Mouse (Mus musculus): ENCODE measurements around the gene Magi2.
"Not testable (repeated sequence)": the region's sequence is repeated elsewhere in the genome, so short reads cannot be mapped to it uniquely, and the experiment has no call there.

Gene Magi2

DNA sequence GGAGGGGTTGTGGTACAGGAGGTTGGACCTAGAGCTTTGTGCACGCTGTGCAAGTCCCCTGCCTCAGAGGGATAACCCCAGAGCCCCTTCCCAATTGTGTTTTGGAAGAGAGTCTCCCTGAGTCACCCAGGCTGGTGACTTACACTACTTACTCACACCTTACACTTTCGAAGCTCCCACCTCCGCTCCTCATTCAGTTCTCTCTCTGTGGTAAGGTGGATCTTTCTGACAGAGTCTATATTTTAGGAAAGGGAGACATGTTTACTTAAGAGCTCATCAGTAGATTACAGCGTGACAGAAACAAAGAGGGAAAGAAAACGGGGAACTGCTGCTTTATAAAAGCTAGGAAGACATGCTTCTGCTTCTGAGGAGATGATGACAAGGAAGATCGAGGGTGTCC is 1457.3 kb downstream of the Magi2 start:
- no peak for DNase-seq (ENCODE audit: low read depth in 2 of 2, low spot score in 2 of 2)

DNA sequence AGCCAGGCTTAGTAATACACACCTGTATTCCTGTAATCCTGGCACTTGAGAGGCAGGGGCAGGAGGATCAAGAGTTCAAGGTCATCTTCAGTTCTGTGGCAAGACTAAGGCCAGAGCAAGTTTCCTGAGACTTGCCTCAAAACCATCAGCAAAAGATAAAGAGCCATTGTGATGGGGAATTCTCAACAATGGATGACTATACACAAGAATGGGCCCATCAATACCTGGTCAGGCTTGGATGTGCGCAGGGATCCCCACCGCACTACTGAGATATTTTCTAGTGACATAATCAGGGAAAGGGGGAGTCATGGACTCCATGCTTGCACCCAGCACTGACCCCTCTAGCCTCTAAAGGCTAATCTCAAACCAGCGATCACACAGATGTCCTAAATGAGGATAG is 1465.4 kb downstream of the Magi2 start:
- DNase-seq (ENCODE audit: low read depth in 2 of 2, low spot score in 2 of 2): no peak

DNA sequence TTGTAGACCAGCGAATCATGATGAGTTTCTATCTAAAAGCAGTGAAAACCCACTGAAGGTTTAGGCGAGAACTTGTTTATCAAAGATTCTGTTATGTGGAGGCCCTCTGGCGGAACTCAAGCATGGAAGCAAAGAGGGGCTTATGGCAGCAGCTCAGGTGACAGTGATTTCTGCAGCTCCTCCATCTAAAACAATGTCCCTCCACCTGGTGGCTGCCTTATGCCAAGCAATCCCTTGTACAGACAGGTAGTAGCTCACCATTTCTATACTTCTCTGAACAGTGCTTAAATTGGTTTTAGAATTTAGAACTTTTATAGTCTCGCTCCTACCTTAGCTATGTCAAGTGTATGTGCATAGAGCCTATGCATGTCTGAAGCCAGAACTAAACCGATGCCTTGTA is 1472.3 kb downstream of the Magi2 start:
- no peak for DNase-seq (ENCODE audit: low read depth in 2 of 2, low spot score in 2 of 2)

- peak; percentile 60 to 73 for DNase-seq (ENCODE audit: low read depth in 2 of 2, low spot score in 2 of 2)
Observed at GRCm38 (mm10) chr5:20701483-20702421, 1474.9 kb downstream of the Magi2 start.

- DNase-seq (ENCODE audit: low read depth in 2 of 2, low spot score in 2 of 2): peak; percentile 7 to 19
Observed at GRCm38 (mm10) chr5:20702480-20703303, 1475.9 kb downstream of the Magi2 start.

GRCm38 (mm10) chr5:20703304-20703700 is 1476.5 kb downstream of the Magi2 start:
- no peak for DNase-seq (ENCODE audit: low read depth in 2 of 2, low spot score in 2 of 2)

- DNase-seq (ENCODE audit: low read depth in 2 of 2, low spot score in 2 of 2): no peak
Observed at GRCm38 (mm10) chr5:20703971-20704575, 1477.2 kb downstream of the Magi2 start.

DNA sequence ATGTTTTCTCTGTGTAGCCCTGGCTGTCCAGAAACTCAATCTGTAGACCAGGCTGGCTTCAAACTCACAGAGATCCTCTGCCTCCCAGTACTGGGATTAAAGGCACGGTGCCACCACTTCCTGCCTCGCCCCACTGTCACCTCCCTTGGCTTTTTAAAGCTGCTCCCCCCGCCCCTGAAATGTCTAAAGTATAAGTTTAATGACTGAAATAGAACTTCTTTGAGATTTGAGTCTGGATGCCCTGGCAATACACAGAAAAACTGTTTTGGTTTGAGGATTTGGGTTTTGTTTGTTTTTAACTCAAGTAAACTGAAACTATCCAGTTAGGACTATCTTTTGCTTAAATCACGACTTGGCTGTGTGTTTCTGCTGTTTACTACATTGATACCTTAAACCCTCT is 1478.0 kb downstream of the Magi2 start:
- no peak for DNase-seq (ENCODE audit: low read depth in 2 of 2, low spot score in 2 of 2)

- DNase-seq (ENCODE audit: low read depth in 2 of 2, low spot score in 2 of 2): not testable (repeated sequence)
Observed at GRCm38 (mm10) chr5:20706322-20707282, 1479.8 kb downstream of the Magi2 start.

DNA sequence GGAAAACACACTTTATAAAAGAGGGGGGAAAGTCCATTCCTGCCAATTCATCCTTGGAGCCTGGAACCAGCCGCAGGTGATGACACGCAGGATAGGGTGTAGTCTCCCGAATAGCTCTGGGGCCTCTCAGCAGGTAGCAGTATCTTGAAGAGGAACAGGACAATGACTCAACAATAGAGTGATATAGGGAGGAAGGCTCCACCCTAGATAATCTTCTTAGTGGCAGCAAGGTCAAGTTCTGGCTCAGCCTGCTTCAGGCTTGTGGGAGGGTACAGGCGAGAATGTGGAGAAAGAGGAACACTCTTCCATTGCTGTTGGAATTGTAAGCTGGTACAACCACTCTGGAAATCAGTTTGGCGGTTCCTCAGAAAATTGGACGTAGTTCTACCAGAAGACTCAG is 1484.0 kb downstream of the Magi2 start:
- DNase-seq (ENCODE audit: low read depth in 2 of 2, low spot score in 2 of 2): not testable (repeated sequence)

DNA sequence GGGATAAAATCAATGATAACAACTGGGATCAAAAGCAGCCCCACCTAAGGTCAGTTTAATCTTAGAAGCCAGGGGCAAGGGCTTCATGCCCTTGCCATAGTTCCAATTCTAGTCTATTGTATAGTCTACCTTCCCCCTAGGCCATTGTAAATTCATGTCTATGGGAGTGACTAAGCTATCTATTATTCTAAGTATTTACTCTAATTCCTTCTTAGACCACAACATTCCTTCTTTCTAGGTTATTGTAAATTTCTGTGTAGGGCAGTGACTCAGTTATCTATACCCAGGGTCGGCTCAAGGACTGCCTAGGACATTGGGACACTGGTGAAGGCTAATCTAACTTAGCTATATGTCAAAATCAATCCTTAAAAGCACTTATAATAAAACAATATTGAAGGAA is 1487.8 kb downstream of the Magi2 start:
- DNase-seq (ENCODE audit: low read depth in 2 of 2, low spot score in 2 of 2): not testable (repeated sequence)

- DNase-seq (ENCODE audit: low read depth in 2 of 2, low spot score in 2 of 2): not testable (repeated sequence)
Observed at GRCm38 (mm10) chr5:20715980-20716379, 1489.1 kb downstream of the Magi2 start.

- DNase-seq (ENCODE audit: low read depth in 2 of 2, low spot score in 2 of 2): no peak
Observed at GRCm38 (mm10) chr5:20720201-20720900, 1493.5 kb downstream of the Magi2 start.

DNA sequence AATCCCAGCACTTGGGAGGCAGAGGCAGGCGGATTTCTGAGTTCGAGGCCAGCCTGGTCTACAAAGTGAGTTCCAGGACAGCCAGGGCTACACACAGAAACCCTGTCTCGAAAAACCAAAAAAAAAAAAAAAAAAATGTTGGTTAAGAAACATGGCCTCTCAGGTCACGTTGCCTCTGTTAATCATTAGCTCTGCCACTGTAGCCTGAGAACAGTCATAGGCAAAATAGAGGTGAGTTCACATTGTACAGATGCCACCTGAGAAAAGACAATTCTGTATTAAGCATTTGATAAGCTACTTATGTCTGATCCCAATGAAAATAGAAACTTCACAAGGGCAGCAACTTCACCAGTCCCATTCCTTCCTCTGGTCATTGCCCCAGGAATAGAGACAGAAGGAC is 1496.4 kb downstream of the Magi2 start:
- not testable (repeated sequence) for DNase-seq (ENCODE audit: low read depth in 2 of 2, low spot score in 2 of 2)

- DNase-seq (ENCODE audit: low read depth in 2 of 2, low spot score in 2 of 2): no peak
Observed at GRCm38 (mm10) chr5:20738795-20739194, 1512.0 kb downstream of the Magi2 start.

DNA sequence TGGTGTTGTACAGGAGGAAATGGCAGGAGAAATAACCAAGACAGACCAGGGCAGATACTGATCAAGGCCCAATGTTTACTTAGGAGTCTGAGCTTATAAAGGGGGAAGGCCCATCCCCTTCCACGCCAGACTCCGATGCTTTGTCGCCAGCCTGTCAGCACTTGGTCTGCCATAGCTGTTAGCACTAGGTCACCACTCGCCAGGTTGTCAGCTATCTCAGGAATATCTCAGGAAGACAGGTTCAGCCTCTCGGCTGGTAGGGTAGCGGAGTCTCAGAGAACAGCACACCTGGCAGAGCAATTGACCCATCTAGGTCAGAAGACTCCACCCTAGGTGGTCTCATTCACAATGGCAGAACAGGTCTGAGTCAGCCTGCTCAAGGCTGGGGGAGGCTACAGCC is 1514.4 kb downstream of the Magi2 start:
- DNase-seq (ENCODE audit: low read depth in 2 of 2, low spot score in 2 of 2): no peak

- no peak for DNase-seq (ENCODE audit: low read depth in 2 of 2, low spot score in 2 of 2)
Observed at GRCm38 (mm10) chr5:20741936-20742335, 1515.1 kb downstream of the Magi2 start.

- no peak for DNase-seq (ENCODE audit: low read depth in 2 of 2, low spot score in 2 of 2)
Observed at GRCm38 (mm10) chr5:20748142-20748541, 1521.3 kb downstream of the Magi2 start.

- DNase-seq (ENCODE audit: low read depth in 2 of 2, low spot score in 2 of 2): no peak
Observed at GRCm38 (mm10) chr5:20748856-20749255, 1522.0 kb downstream of the Magi2 start.

- no peak for DNase-seq (ENCODE audit: low read depth in 2 of 2, low spot score in 2 of 2)
Observed at GRCm38 (mm10) chr5:20749535-20749934, 1522.7 kb downstream of the Magi2 start.
